Mouse (Mus musculus) liver, embryonic 14.5 days (tissue): Measurements from ENCODE around the gene Pde10a. TPM values are rescaled to one million over a fixed set of nuclear protein-coding genes. Genes with fewer than 3 reads are reported as not detected.

Experiments used
- ATAC-seq: fragments of 200-750 bp; cut with Nextera tagmentation; 2 replicates; pipeline ENCODE4 v1.8.0; 2017; ENCODE audit warnings: moderate number of reproducible peaks, mild to moderate bottlenecking, moderate library complexity; ENCODE audit not compliant: insufficient read depth
- DNase-seq, 3 experiments: peaks; one replicate each; pipeline ENCODE4 v3.0.0-alpha.2; 2012 to 2013; ENCODE audit warnings: low read depth in 3 of 3, low spot score in 3 of 3
- H3K27ac ChIP-seq: fragments of 300-500 bp; sonication (generic); 2 replicates; pipeline ENCODE4 v1.5.1; 2014; ENCODE audit warnings: moderate library complexity, mild to moderate bottlenecking, control low read depth, inconsistent platforms
- H3K27me3 ChIP-seq: fragments of 300-500 bp; sonication (generic); 2 replicates; pipeline ENCODE4 v1.6.1; 2014; ENCODE audit warnings: mild to moderate bottlenecking, low read length, moderate library complexity; ENCODE audit not compliant: control insufficient read depth, insufficient read depth
- H3K36me3 ChIP-seq: fragments of 300-500 bp; sonication (generic); replicated peaks from 2 replicates; pipeline ENCODE4 v1.6.1; 2014; ENCODE audit warnings: low read depth; ENCODE audit not compliant: control insufficient read depth, insufficient read depth
- H3K4me1 ChIP-seq, 2 experiments: fragments of 200-500 bp in 1 of 2; fragments of 300-500 bp in 1 of 2; sonication (generic) in 1 of 2; replicated peaks; 2 replicates each; pipeline ENCODE4 v1.6.1; 2012 to 2014; ENCODE audit warnings: antibody characterized with exemption in 1 of 2, inconsistent platforms in 1 of 2, low read length in 1 of 2; ENCODE audit not compliant: control insufficient read depth in 2 of 2, insufficient read depth in 2 of 2
- H3K4me2 ChIP-seq: fragments of 300-500 bp; sonication (generic); 2 replicates; pipeline ENCODE4 v1.6.1; 2014; ENCODE audit warnings: low read depth, mild to moderate bottlenecking, control low read depth, moderate library complexity
- H3K4me3 ChIP-seq, 2 experiments: fragments of 200-500 bp in 1 of 2; fragments of 300-500 bp in 1 of 2; sonication (generic) in 1 of 2; 2 replicates each; pipeline ENCODE4 v1.5.1; 2012 to 2014; ENCODE audit warnings: low read depth in 2 of 2, low read length in 2 of 2, mild to moderate bottlenecking in 2 of 2, control low read depth in 1 of 2, inconsistent platforms in 1 of 2, moderate library complexity in 1 of 2; ENCODE audit not compliant: insufficient read depth in 1 of 2
- H3K9ac ChIP-seq: fragments of 300-500 bp; sonication (generic); replicated peaks from 2 replicates; pipeline ENCODE4 v1.6.1; 2014; ENCODE audit warnings: mild to moderate bottlenecking, control low read depth, moderate library complexity
- H3K9me3 ChIP-seq: fragments of 300-500 bp; sonication (generic); 2 replicates; pipeline ENCODE4 v1.6.1; 2016; ENCODE audit warnings: low read length, mixed read lengths; ENCODE audit not compliant: control insufficient read depth
- CTCF ChIP-seq: IDR thresholded peaks from 2 replicates; pipeline ENCODE4 v1.5.1; 2016; ENCODE audit warnings: antibody characterized with exemption, low read depth, control low read depth
- EP300 ChIP-seq: IDR thresholded peaks from 2 replicates; pipeline ENCODE4 v1.6.1; 2016; ENCODE audit warnings: antibody characterized with exemption, low read depth
- whole genome bisulfite sequencing: fragments of 180-500 bp; shearing (Covaris S2); extraction: QIAGEN DNeasy Blood & Tissue Kit; methylation state at CpG from one replicate; pipeline ENCODE4 v1.1.7; 2014; ENCODE audit not compliant: insufficient replicate concordance; 5-methylcytosine and 5-hydroxymethylcytosine counted together
- polyA plus RNA-seq, 2 experiments: library from polyadenylated mRNA; depleted of rRNA in 1 of 2; stranded (reverse) in 1 of 2; unstranded in 1 of 2; fragments of >200 nt; fragmentation: Nextera tagmentation in 1 of 2; extraction: Ambion mirVana in 1 of 2; gene quantifications; 2 replicates each; pipeline versions ENCODE4 v1.2.1 to v1.2.3; 2012 to 2014

Gene Pde10a
- polyA plus RNA-seq, 2 experiments = 0.52 to 0.60 TPM

DNA sequence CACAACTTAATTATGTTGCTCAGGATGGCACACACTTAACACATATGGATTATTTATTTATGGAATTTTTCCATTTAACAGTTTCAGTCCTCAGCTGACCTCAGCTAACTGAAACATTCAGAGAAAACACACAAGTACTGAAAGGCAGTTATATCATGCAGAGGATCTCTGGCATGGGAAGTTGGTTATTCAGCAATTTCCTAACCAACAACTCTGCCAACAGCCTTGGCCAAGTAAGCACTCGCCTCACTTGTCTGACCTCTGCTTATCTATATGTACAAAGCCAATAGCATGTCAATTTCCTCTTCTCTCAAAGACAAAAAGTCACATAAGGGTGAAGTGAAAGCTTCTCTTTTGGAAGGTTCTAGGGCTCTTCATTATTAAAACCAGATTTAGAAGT, 244.0 kb downstream of the Pde10a start:
- no peak for ATAC-seq
- Histone ChIP-seq H3K4me1 (no peaks in the 10 kb centered on the region), H3K9ac (no peak overlapping the region), H3K27ac (no peak overlapping the region), H3K4me3 (no peak overlapping the region), H3K4me2 (no peak overlapping the region), H3K9me3 (no peaks in the 10 kb centered on the region), H3K36me3 (no peaks in the 10 kb centered on the region), H3K27me3 (no peaks in the 10 kb centered on the region)
- 19% methylated on average over 1 of the region's 1 CpGs for WGBS
- TF ChIP-seq CTCF (no peak), EP300 (no peak)
- DNase-seq = no peak

DNA sequence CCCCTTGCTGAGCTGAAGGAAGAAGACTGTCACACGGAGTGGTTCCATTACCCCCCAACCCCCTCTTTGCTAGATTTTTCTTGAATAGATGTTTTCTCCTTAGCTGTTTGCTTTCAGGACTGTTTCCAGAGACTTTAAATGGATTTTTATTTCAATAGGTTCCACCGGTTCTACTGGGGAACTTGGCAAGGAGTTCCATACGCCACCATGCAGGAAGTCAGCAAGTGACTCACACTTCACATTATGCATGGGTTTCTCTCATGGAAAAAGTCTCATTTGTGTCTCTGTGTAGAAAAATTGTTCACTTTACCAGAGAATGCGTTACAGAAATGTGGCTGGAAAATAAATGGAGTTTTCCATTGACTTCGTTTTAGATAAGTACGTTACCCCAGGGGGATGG, 248.2 kb downstream of the Pde10a start:
- no peak for DNase-seq
- Histone ChIP-seq H3K4me1 (no peaks in the 10 kb centered on the region), H3K9me3 (no peaks in the 10 kb centered on the region), H3K27ac (no peak overlapping the region), H3K4me2 (no peak overlapping the region), H3K27me3 (no peaks in the 10 kb centered on the region), H3K4me3 (no peak overlapping the region), H3K9ac (no peak overlapping the region), H3K36me3 (no peaks in the 10 kb centered on the region)
- ATAC-seq = no peak
- TF ChIP-seq EP300 (no peak), CTCF (no peak)
- 62% methylated on average over 6 of the region's 6 CpGs for WGBS

DNA sequence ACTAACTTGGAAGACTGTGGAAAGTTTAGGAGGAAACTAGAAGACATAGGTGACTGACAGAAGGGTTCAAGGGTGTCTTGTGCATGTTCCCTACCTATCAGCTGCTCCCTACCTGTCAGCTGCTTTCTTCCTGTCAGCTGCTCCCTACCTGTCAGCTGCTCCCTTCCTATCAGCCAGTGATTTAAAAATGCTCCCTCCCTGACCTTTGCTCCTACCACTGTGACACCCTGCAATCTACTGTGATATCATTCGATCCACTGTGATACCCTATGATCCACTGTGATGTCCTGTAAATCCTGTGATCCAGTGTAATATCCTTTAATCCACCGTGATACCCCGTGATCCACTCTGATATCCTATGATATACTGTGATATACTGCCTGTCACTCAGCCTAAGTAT, 249.1 kb downstream of the Pde10a start:
- Histone ChIP-seq H3K4me1 (no peaks in the 10 kb centered on the region), H3K27ac (no peak overlapping the region), H3K27me3 (no peaks in the 10 kb centered on the region), H3K4me2 (no peak overlapping the region), H3K36me3 (no peaks in the 10 kb centered on the region), H3K9ac (no peak overlapping the region), H3K9me3 (no peaks in the 10 kb centered on the region), H3K4me3 (no peak overlapping the region)
- DNase-seq (no peak), ATAC-seq (no peak)
- WGBS = 54% methylated on average over 3 of the region's 3 CpGs
- TF ChIP-seq EP300 = no peak
- no peak for TF ChIP-seq CTCF

DNA sequence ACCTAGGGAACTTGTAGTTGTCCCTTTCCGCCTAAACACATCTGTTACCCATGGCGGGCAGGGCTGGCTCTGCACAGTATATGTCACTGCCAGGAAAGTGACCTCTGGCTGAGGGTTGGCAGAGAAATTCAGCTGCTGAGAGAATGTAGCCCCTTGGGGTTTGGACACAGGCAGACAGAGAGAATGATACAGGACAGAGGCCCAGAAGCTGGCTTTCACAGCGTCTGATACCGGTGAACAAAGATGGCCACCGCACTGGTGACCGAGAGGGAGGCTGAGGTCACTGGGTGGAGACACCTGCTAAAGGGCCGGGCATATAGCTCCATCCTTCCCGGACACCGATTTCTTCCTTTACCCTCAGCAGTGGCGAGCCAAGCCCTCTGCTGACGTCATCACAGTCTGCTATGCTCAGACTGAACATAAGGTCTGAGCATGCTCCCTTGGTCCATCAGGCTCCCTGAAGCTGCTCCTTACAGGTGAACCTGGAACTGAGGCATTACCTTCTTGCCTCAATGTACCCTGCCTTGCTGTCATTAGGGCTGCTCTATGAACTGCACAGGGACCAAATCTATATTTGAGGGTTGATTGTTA, 250.5 kb downstream of the Pde10a start:
- H3K9ac ChIP-seq = no peak overlapping the region
- no peak overlapping the region for H3K4me2 ChIP-seq
- no peaks in the 10 kb centered on the region for H3K4me1 ChIP-seq
- no peak overlapping the region for H3K4me3 ChIP-seq
- no peak for TF ChIP-seq CTCF
- TF ChIP-seq EP300 = no peak
- 62% methylated on average over 11 of the region's 11 CpGs for WGBS
- no peak overlapping the region for H3K27ac ChIP-seq
- no peak for DNase-seq
- no peaks in the 10 kb centered on the region for H3K36me3 ChIP-seq
- no peak for ATAC-seq
- H3K27me3 ChIP-seq = no peaks in the 10 kb centered on the region
- H3K9me3 ChIP-seq = no peaks in the 10 kb centered on the region

DNA sequence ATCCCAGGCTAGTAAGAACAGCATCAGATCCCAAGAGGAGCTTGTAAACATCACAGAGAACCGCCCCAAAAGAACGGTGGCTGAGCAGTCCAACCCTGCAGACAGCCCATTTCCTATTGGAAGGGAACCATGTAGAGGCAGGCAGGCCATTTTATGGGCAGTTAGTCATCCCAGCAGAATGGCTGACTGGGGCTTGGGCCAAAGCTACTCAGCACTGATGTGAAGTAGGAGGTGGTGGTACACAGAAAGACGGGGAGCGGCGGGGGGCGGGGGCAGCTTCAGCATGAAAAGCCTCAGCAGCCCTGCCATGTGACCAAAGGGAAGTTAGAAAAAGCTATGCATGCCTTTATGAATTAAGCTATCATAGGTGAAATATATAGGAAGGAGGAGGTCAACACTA, 252.5 kb downstream of the Pde10a start:
- no peak for ATAC-seq
- H3K27ac ChIP-seq = no peak overlapping the region
- 68% methylated on average over 6 of the region's 6 CpGs for WGBS

More for the DNA sequence above, 252.5 kb downstream of the Pde10a start:
- Histone ChIP-seq H3K27me3 (no peaks in the 10 kb centered on the region), H3K9me3 (no peaks in the 10 kb centered on the region), H3K4me2 (no peak overlapping the region), H3K4me1 (no peaks in the 10 kb centered on the region), H3K4me3 (no peak overlapping the region), H3K36me3 (no peaks in the 10 kb centered on the region), H3K9ac (no peak overlapping the region)
- TF ChIP-seq CTCF = no peak
- no peak for TF ChIP-seq EP300
- DNase-seq = no peak
